27 mouse cellular contexts compared by ENCODE assay signal in genomic region chr5:143592926-143593325, GRCm38 (mm10). TPM values are rescaled to one million over a fixed set of nuclear protein-coding genes. Genes with fewer than 3 reads are reported as not detected.
A peak's percentile ranks its signal among the peaks of the same experiment; 100 is the strongest.
DNase-seq lines count a peak whose midpoint lies in the region; ATAC-seq and TF ChIP-seq lines count a peak whose summit lies in the region.
"Had no signal": no experiment of that assay in that cellular context is flagged by ENCODE, and none has a peak within 500 bp of the region (broad histone marks: within the 10 kb centered on the region; RNA-seq: fewer than 3 reads in every experiment).

No protein-coding gene starts in this region.

- no peak overlapping the region for H3K9ac ChIP-seq in heart, postnatal 0 days (replicated peaks; ENCODE audit: low read depth, low read length)
- H3K9ac ChIP-seq: embryonic facial prominence, embryonic 13.5 days; limb, embryonic 15.5 days; liver, embryonic 15.5 days; lung, embryonic 15.5 days; midbrain, embryonic 15.5 days had no signal

- H3K4me3 ChIP-seq in embryonic fibroblast, embryonic 13.5 days (ENCODE audit: insufficient read depth, low read length): no peak overlapping the region
- H3K4me3 ChIP-seq in heart, postnatal 0 days (ENCODE audit: low read depth, low read length): no peak overlapping the region
- H3K4me3 ChIP-seq in layer of hippocampus, adult 2 months: no peak overlapping the region
- H3K4me3 ChIP-seq: embryonic facial prominence, embryonic 13.5 days; hindbrain, embryonic 10.5 days; limb, embryonic 15.5 days; liver, embryonic 15.5 days; lung, embryonic 15.5 days; midbrain, embryonic 15.5 days; myocyte had no signal

- 0 out of 2 replicates have a peak, but pooled peaks cover 5% of the 10 kb centered on the region for H3K9me3 ChIP-seq in heart, postnatal 0 days (replicated peaks; ENCODE audit: control insufficient read depth, low read length)
- H3K9me3 ChIP-seq: embryonic facial prominence, embryonic 13.5 days; hindbrain, embryonic 10.5 days; limb, embryonic 15.5 days; lung, embryonic 15.5 days; midbrain, embryonic 15.5 days had no signal

- TF ChIP-seq EP300 in heart, postnatal 0 days (IDR thresholded peaks at IDR 0.05; ENCODE audit: low read depth): no peak

- TF ChIP-seq CTCF in embryonic fibroblast, embryonic 13.5 days (IDR thresholded peaks at IDR 0.05; ENCODE audit: borderline replicate concordance, insufficient read depth, low read length): no peak
- TF ChIP-seq CTCF in heart, postnatal 0 days (IDR thresholded peaks at IDR 0.05; ENCODE audit: low read depth): no peak; the same call in 1 of the 2 replicates
- no peak for TF ChIP-seq CTCF in layer of hippocampus, adult 2 months (conservative IDR thresholded peaks at IDR 0.05)

- TF ChIP-seq POLR2A in embryonic fibroblast, embryonic 13.5 days (IDR thresholded peaks at IDR 0.05; ENCODE audit: low read depth, low read length): no peak

- no peak overlapping the region for H3K4me2 ChIP-seq in heart, postnatal 0 days (ENCODE audit: low read depth, low read length)
- H3K4me2 ChIP-seq: embryonic facial prominence, embryonic 13.5 days; limb, embryonic 15.5 days; liver, embryonic 15.5 days; lung, embryonic 15.5 days; midbrain, embryonic 15.5 days had no signal

- 22% methylated on average over 5 of the region's 5 CpGs for WGBS in heart, postnatal 0 days

- no peaks in the 10 kb centered on the region for H3K27me3 ChIP-seq in heart, postnatal 0 days (ENCODE audit: control insufficient read depth, insufficient read depth, low read length)
- H3K27me3 ChIP-seq: embryonic facial prominence, embryonic 13.5 days; limb, embryonic 15.5 days; liver, embryonic 15.5 days; lung, embryonic 15.5 days; midbrain, embryonic 15.5 days had no signal

- no peaks in the 10 kb centered on the region for H3K36me3 ChIP-seq in heart, postnatal 0 days (replicated peaks; ENCODE audit: control insufficient read depth, insufficient read depth, low read length)
- H3K36me3 ChIP-seq: embryonic facial prominence, embryonic 13.5 days; hindbrain, embryonic 10.5 days; limb, embryonic 15.5 days; liver, embryonic 15.5 days; lung, embryonic 15.5 days; midbrain, embryonic 15.5 days had no signal

- H3K27ac ChIP-seq in embryonic fibroblast, embryonic 13.5 days (ENCODE audit: insufficient read depth, low read length): peak overlapping the region; percentile 62
- peak overlapping the region; percentile 88 for H3K27ac ChIP-seq in heart, postnatal 0 days (ENCODE audit: low read depth)
- no peak overlapping the region for H3K27ac ChIP-seq in layer of hippocampus, adult 2 months
- H3K27ac ChIP-seq: embryonic facial prominence, embryonic 13.5 days; hindbrain, embryonic 10.5 days; hindbrain, postnatal 0 days; limb, embryonic 15.5 days; liver, embryonic 15.5 days; lung, embryonic 15.5 days; midbrain, embryonic 15.5 days had no signal

- no peaks in the 10 kb centered on the region for H3K4me1 ChIP-seq in embryonic fibroblast, embryonic 13.5 days (ENCODE audit: control insufficient read depth, insufficient read depth, low read length)
- peaks cover 17% of the 10 kb centered on the region for H3K4me1 ChIP-seq in heart, postnatal 0 days (ENCODE audit: control insufficient read depth, insufficient read depth)
- H3K4me1 ChIP-seq: liver, embryonic 15.5 days had no signal

- intact Hi-C loops in heart, postnatal 36 days (cut with DNase I): no loop called here

- DNase-seq in heart, adult 11 months: peak; percentile 95
- DNase-seq in heart, postnatal 36 days: no peak
- peak; percentile 74 for DNase-seq in MN1 (ENCODE audit: low spot score)
- peak; percentile 77 for DNase-seq in heart, postnatal 0 days (ENCODE audit: low spot score)
- no peak for DNase-seq in frontal cortex, postnatal 36 days (ENCODE audit: low spot score in 2 of 2)
- DNase-seq in urinary bladder, adult 2 months (ENCODE audit: low spot score): no peak
- no peak for DNase-seq in layer of hippocampus, adult 2 months (ENCODE audit: low spot score in 2 of 2)
- DNase-seq: adrenal gland, adult 8-10 months; cerebellum, adult 2 months; cerebellum, postnatal 25 days; gastrocnemius, postnatal 36 days; kidney, postnatal 25 days; lung, postnatal 4 days; right cerebral cortex, adult 18-20 months; right cerebral cortex, postnatal 4 days; thymus, postnatal 25 days had no signal

- peak; percentile 91 for ATAC-seq in heart, postnatal 0 days (ENCODE audit: insufficient read depth, low read depth)
- ATAC-seq: forebrain, embryonic 14.5 days; hindbrain, postnatal 0 days; intestine, embryonic 16.5 days; midbrain, embryonic 15.5 days had no signal

RNA-seq across cellular contexts. Expression of gene Cyth3, which starts 29.3 kb away (rescaled TPM):
- 10 to 100 TPM; 34.7 to 40.7 TPM for total RNA-seq in heart, postnatal 36 days (2021)
- 130 and 134 TPM in 2 replicates for polyA plus RNA-seq in embryonic fibroblast, embryonic 13.5 days (2011; ENCODE audit: insufficient read length, low read depth, missing spikeins)
- 84.1 and 115 TPM in 2 replicates for total RNA-seq in heart, postnatal 0 days (2014; rRNA removed; ENCODE audit: low replicate concordance)
- polyA plus RNA-seq in heart, postnatal 0 days (2015; fragmentation: Nextera tagmentation; extraction: Ambion mirVana): 42.8 and 45.2 TPM in 2 replicates
- 43.7 and 45.6 TPM in 2 replicates for polyA plus RNA-seq in urinary bladder, adult 2 months (2012; rRNA removed)
- 10 to 100 TPM; 43.7 to 46.1 TPM for total RNA-seq in layer of hippocampus, adult 2 months (2021)

Comparison
In these comparisons a context has a peak if more than half of its experiments do, and no peak if none do; other contexts are left out.
1. DNase-seq: peak in heart, adult 11 months (single experiment), MN1 (single experiment) and heart, postnatal 0 days (single experiment); none in heart, postnatal 36 days (0 of 2), frontal cortex, postnatal 36 days (0 of 2), urinary bladder, adult 2 months (single experiment) and layer of hippocampus, adult 2 months (0 of 2).